Mouse (Mus musculus) cortical plate, adult 2 months (tissue): Measurements from ENCODE around the gene Spats2l.

Experiments used
- CTCF ChIP-seq: fragments of 200-500 bp; IDR thresholded peaks from 2 replicates; pipeline ENCODE4 v1.5.1; 2011; ENCODE audit warnings: mild to moderate bottlenecking, control low read depth, low read length; ENCODE audit not compliant: insufficient read depth; ENCODE audit errors: extremely low read depth
- POLR2A ChIP-seq: fragments of 200-500 bp; IDR thresholded peaks from 2 replicates; pipeline ENCODE4 v1.6.1; 2011; ENCODE audit warnings: mild to moderate bottlenecking, low read length, control low read depth; ENCODE audit not compliant: insufficient read depth; ENCODE audit errors: extremely low read depth

DNA sequence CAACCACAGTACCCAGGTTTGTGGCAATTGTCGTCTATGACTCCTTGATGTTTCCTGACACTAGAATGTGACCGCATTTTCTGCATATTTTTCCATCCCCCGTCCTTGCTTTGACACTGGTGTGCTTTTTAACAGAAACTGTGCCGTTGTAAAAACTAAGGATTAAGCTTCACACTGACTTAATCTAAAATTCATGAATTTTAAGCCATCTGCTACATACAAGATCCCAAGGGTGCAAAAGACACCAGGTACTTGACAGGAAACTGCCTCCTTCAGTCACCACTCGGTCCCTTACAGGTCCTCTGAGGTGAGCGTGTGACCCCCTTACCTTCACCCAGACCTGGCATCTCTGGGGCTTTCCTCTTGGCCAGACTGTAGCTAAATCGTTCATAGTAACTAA, 129.8 kb downstream of the Spats2l start:
- TF ChIP-seq CTCF (no peak), POLR2A (no peak)
